Mouse (Mus musculus) bone marrow macrophage, adult 2 months (primary cell): ENCODE results near the gene Zc3h4.

Source experiments
- CTCF ChIP-seq: IDR thresholded peaks from 2 replicates; pipeline ENCODE4 v1.5.1; 2012; ENCODE audit warnings: low read depth, mild to moderate bottlenecking, low read length, moderate library complexity
- POLR2A ChIP-seq: IDR thresholded peaks from 2 replicates; pipeline ENCODE4 v1.6.1; 2012; ENCODE audit warnings: mild to moderate bottlenecking, low read depth, low read length, borderline replicate concordance

DNA sequence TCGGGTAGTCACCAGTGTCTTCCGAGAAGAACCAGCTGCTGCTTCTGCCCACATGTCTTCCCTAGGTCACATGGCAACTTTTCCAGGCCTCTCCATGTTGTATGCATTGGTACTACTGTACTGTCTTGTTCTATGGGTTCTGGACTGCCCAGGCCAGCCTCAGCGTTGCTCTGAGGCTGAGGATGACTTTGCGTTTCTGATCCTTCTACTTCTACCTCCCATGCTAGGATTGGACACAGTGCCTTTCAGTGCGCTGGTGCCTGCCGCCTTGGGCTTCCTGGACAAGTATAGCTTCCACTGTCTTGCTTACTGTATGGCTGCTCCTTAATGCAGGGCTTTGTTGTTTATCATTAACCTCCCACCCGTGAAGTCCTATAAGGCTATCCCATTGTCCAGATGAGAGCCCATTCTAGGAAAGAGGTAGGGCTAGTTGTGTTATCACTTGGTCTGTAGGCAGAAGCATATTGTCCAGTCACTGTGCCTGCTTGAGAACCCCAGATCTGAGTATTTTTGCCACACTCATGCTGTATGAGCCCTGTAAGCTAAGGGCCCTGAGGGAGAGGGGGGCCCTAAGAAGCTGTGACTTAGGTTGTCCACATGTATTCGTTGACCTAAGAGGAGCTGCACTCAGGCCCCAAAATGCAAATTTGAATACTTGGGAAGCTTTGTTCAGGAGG, 11.6 kb downstream of the Zc3h4 start:
- TF ChIP-seq CTCF (no peak), POLR2A (no peak)
